Mouse (Mus musculus): ENCODE results near the gene Ssbp3.

- TF ChIP-seq TAL1 (IDR thresholded peaks at IDR 0.05; ENCODE audit: low read length) (no peak), GATA1 (IDR thresholded peaks at IDR 0.05; ENCODE audit: low read length) (no peak)
Observed at GRCm38 (mm10) chr4:106924175-106924574, 13.7 kb downstream of the Ssbp3 start.

Data from erythroblast, embryonic 14.5 days (primary cell).